Mouse (Mus musculus) cortical plate, adult 2 months (tissue): Measurements from ENCODE around the gene Thnsl2.

ENCODE experiments used
- CTCF ChIP-seq: fragments of 200-500 bp; IDR thresholded peaks from 2 replicates; pipeline ENCODE4 v1.5.1; 2011; ENCODE audit warnings: mild to moderate bottlenecking, control low read depth, low read length; ENCODE audit not compliant: insufficient read depth; ENCODE audit errors: extremely low read depth
- POLR2A ChIP-seq: fragments of 200-500 bp; IDR thresholded peaks from 2 replicates; pipeline ENCODE4 v1.6.1; 2011; ENCODE audit warnings: mild to moderate bottlenecking, low read length, control low read depth; ENCODE audit not compliant: insufficient read depth; ENCODE audit errors: extremely low read depth

- TF ChIP-seq CTCF (no peak), POLR2A (no peak)
Measured at GRCm38 (mm10) chr6:71119577-71120254, 24.5 kb downstream of the Thnsl2 start.
